Mouse (Mus musculus): ENCODE results near the gene Tbc1d12. TPM values are rescaled to one million over a fixed set of nuclear protein-coding genes. Genes with fewer than 3 reads are reported as not detected.

Tbc1d12 gene
- 0.90 and 1.1 TPM in 2 replicates for polyA plus RNA-seq (2015; fragmentation: Nextera tagmentation; extraction: Ambion mirVana)

- no peaks in the 10 kb centered on the region for H3K27me3 ChIP-seq (ENCODE audit: control insufficient read depth, insufficient read depth, low read depth, low read length)
- H3K36me3 ChIP-seq (ENCODE audit: control insufficient read depth, insufficient read depth): no peaks in the 10 kb centered on the region
- peak within 1 kb of the TSS; percentile 94 for H3K27ac ChIP-seq (ENCODE audit: low read length)
- H3K4me3 ChIP-seq (ENCODE audit: low read depth, low read length): peak within 1 kb of the TSS; percentile 94
- H3K9me3 ChIP-seq (replicated peaks; ENCODE audit: control insufficient read depth, low read length): no peaks in the 10 kb centered on the region
- WGBS (ENCODE audit: insufficient replicate concordance): under 1% methylated on average over 82 of the region's 101 CpGs
- peaks cover 15% of the 10 kb centered on the region for H3K4me1 ChIP-seq (ENCODE audit: control insufficient read depth, low read depth, low read length)
- peak within 1 kb of the TSS; percentile 94 for H3K4me2 ChIP-seq (ENCODE audit: low read depth, low read length)
- H3K9ac ChIP-seq (ENCODE audit: low read depth, low read length): peak within 1 kb of the TSS; percentile 93
- peak; percentile 94 for ATAC-seq (ENCODE audit: low read depth)
These were observed at the start of gene Tbc1d12 for GRCm38 (mm10) chr19:38836438-38837170. Gene Tbc1d12, plus strand, starts transcription at chr19:38836579.

- ATAC-seq (ENCODE audit: low read depth): no peak
- Histone ChIP-seq H3K36me3 (ENCODE audit: control insufficient read depth, insufficient read depth) (peaks cover 11% of the 10 kb centered on the region), H3K27ac (ENCODE audit: low read length) (no peak overlapping the region)
These were observed 48.6 kb upstream of the Tbc1d12 start for GRCm38 (mm10) chr19:38787756-38788155.

GRCm38 (mm10) chr19:38793563-38794045 is 42.8 kb upstream of the Tbc1d12 start:
- peaks cover 31% of the 10 kb centered on the region for H3K36me3 ChIP-seq (ENCODE audit: control insufficient read depth, insufficient read depth)
- WGBS (ENCODE audit: insufficient replicate concordance): 90% methylated on average over 7 of the region's 7 CpGs
- ATAC-seq (ENCODE audit: low read depth): no peak

More at GRCm38 (mm10) chr19:38787756-38788155, 48.6 kb upstream of the Tbc1d12 start:
- H3K4me1 ChIP-seq (ENCODE audit: control insufficient read depth, low read depth, low read length): no peaks in the 10 kb centered on the region
- H3K4me3 ChIP-seq (ENCODE audit: low read depth, low read length): no peak overlapping the region
- no peak overlapping the region for H3K4me2 ChIP-seq (ENCODE audit: low read depth, low read length)
- H3K9ac ChIP-seq (ENCODE audit: low read depth, low read length): no peak overlapping the region
- WGBS (ENCODE audit: insufficient replicate concordance): 81% methylated on average over 6 of the region's 6 CpGs
- H3K9me3 ChIP-seq (replicated peaks; ENCODE audit: control insufficient read depth, low read length): no peaks in the 10 kb centered on the region
- H3K27me3 ChIP-seq (ENCODE audit: control insufficient read depth, insufficient read depth, low read depth, low read length): no peaks in the 10 kb centered on the region

GRCm38 (mm10) chr19:38796546-38796945 is 39.8 kb upstream of the Tbc1d12 start:
- Histone ChIP-seq H3K27ac (ENCODE audit: low read length) (no peak overlapping the region), H3K9me3 (replicated peaks; ENCODE audit: control insufficient read depth, low read length) (no peaks in the 10 kb centered on the region), H3K27me3 (ENCODE audit: control insufficient read depth, insufficient read depth, low read depth, low read length) (no peaks in the 10 kb centered on the region), H3K4me1 (ENCODE audit: control insufficient read depth, low read depth, low read length) (no peaks in the 10 kb centered on the region), H3K4me3 (ENCODE audit: low read depth, low read length) (no peak overlapping the region), H3K4me2 (ENCODE audit: low read depth, low read length) (no peak overlapping the region), H3K9ac (ENCODE audit: low read depth, low read length) (no peak overlapping the region), H3K36me3 (ENCODE audit: control insufficient read depth, insufficient read depth) (peaks cover 27% of the 10 kb centered on the region)
- ATAC-seq (ENCODE audit: low read depth): no peak
- WGBS (ENCODE audit: insufficient replicate concordance): 83% methylated on average over 5 of the region's 5 CpGs

More at GRCm38 (mm10) chr19:38793563-38794045, 42.8 kb upstream of the Tbc1d12 start:
- no peaks in the 10 kb centered on the region for H3K4me1 ChIP-seq (ENCODE audit: control insufficient read depth, low read depth, low read length)
- no peaks in the 10 kb centered on the region for H3K27me3 ChIP-seq (ENCODE audit: control insufficient read depth, insufficient read depth, low read depth, low read length)
- no peak overlapping the region for H3K4me3 ChIP-seq (ENCODE audit: low read depth, low read length)
- no peak overlapping the region for H3K9ac ChIP-seq (ENCODE audit: low read depth, low read length)
- H3K9me3 ChIP-seq (replicated peaks; ENCODE audit: control insufficient read depth, low read length): no peaks in the 10 kb centered on the region
- no peak overlapping the region for H3K4me2 ChIP-seq (ENCODE audit: low read depth, low read length)
- H3K27ac ChIP-seq (ENCODE audit: low read length): no peak overlapping the region

- no peak for ATAC-seq (ENCODE audit: low read depth)
- Histone ChIP-seq H3K4me2 (ENCODE audit: low read depth, low read length) (no peak overlapping the region), H3K9ac (ENCODE audit: low read depth, low read length) (no peak overlapping the region), H3K4me3 (ENCODE audit: low read depth, low read length) (no peak overlapping the region), H3K27me3 (ENCODE audit: control insufficient read depth, insufficient read depth, low read depth, low read length) (no peaks in the 10 kb centered on the region), H3K4me1 (ENCODE audit: control insufficient read depth, low read depth, low read length) (no peaks in the 10 kb centered on the region), H3K36me3 (ENCODE audit: control insufficient read depth, insufficient read depth) (peaks cover 22% of the 10 kb centered on the region), H3K27ac (ENCODE audit: low read length) (no peak overlapping the region), H3K9me3 (replicated peaks; ENCODE audit: control insufficient read depth, low read length) (no peaks in the 10 kb centered on the region)
- WGBS (ENCODE audit: insufficient replicate concordance): 74% methylated on average over 1 of the region's 1 CpGs
These were observed 38.1 kb upstream of the Tbc1d12 start for GRCm38 (mm10) chr19:38798291-38798690.

GRCm38 (mm10) chr19:38798801-38799200 is 37.6 kb upstream of the Tbc1d12 start:
- H3K27ac ChIP-seq (ENCODE audit: low read length): no peak overlapping the region
- H3K36me3 ChIP-seq (ENCODE audit: control insufficient read depth, insufficient read depth): peaks cover 21% of the 10 kb centered on the region
- no peak for ATAC-seq (ENCODE audit: low read depth)
- H3K9me3 ChIP-seq (replicated peaks; ENCODE audit: control insufficient read depth, low read length): no peaks in the 10 kb centered on the region
- no peaks in the 10 kb centered on the region for H3K4me1 ChIP-seq (ENCODE audit: control insufficient read depth, low read depth, low read length)
- H3K27me3 ChIP-seq (ENCODE audit: control insufficient read depth, insufficient read depth, low read depth, low read length): no peaks in the 10 kb centered on the region
- no peak overlapping the region for H3K4me2 ChIP-seq (ENCODE audit: low read depth, low read length)
- H3K4me3 ChIP-seq (ENCODE audit: low read depth, low read length): no peak overlapping the region
- 84% methylated on average over 6 of the region's 6 CpGs for WGBS (ENCODE audit: insufficient replicate concordance)
- H3K9ac ChIP-seq (ENCODE audit: low read depth, low read length): no peak overlapping the region

GRCm38 (mm10) chr19:38818191-38818590 is 18.2 kb upstream of the Tbc1d12 start:
- Histone ChIP-seq H3K4me2 (ENCODE audit: low read depth, low read length) (peak overlapping the region; percentile 97), H3K4me1 (ENCODE audit: control insufficient read depth, low read depth, low read length) (peaks cover 25% of the 10 kb centered on the region), H3K9me3 (replicated peaks; ENCODE audit: control insufficient read depth, low read length) (no peaks in the 10 kb centered on the region), H3K27ac (ENCODE audit: low read length) (no peak overlapping the region), H3K27me3 (ENCODE audit: control insufficient read depth, insufficient read depth, low read depth, low read length) (no peaks in the 10 kb centered on the region), H3K4me3 (ENCODE audit: low read depth, low read length) (peak overlapping the region; percentile 84), H3K36me3 (ENCODE audit: control insufficient read depth, insufficient read depth) (peaks cover 14% of the 10 kb centered on the region), H3K9ac (ENCODE audit: low read depth, low read length) (peak overlapping the region; percentile 77)
- ATAC-seq (ENCODE audit: low read depth): no peak
- 17% methylated on average over 8 of the region's 8 CpGs for WGBS (ENCODE audit: insufficient replicate concordance)

- Histone ChIP-seq H3K4me1 (ENCODE audit: control insufficient read depth, low read depth, low read length) (peaks cover 25% of the 10 kb centered on the region), H3K27ac (ENCODE audit: low read length) (peak within 1 kb of the TSS; percentile 90)
These were observed 17.5 kb upstream of the Tbc1d12 start, which contains the start of gene Noc3l for GRCm38 (mm10) chr19:38818766-38819426. Gene Noc3l, minus strand, starts transcription at chr19:38819237.

GRCm38 (mm10) chr19:38819427-38819802 is 17.0 kb upstream of the Tbc1d12 start:
- Histone ChIP-seq H3K4me1 (ENCODE audit: control insufficient read depth, low read depth, low read length) (peaks cover 25% of the 10 kb centered on the region), H3K4me3 (ENCODE audit: low read depth, low read length) (peak overlapping the region; percentile 84), H3K36me3 (ENCODE audit: control insufficient read depth, insufficient read depth) (peaks cover 7% of the 10 kb centered on the region), H3K9me3 (replicated peaks; ENCODE audit: control insufficient read depth, low read length) (no peaks in the 10 kb centered on the region), H3K27ac (ENCODE audit: low read length) (peak overlapping the region; percentile 90), H3K9ac (ENCODE audit: low read depth, low read length) (peak overlapping the region; percentile 77), H3K27me3 (ENCODE audit: control insufficient read depth, insufficient read depth, low read depth, low read length) (no peaks in the 10 kb centered on the region), H3K4me2 (ENCODE audit: low read depth, low read length) (peak overlapping the region; percentile 97)
- WGBS (ENCODE audit: insufficient replicate concordance): 5% methylated on average over 16 of the region's 16 CpGs
- peak; percentile 51 for ATAC-seq (ENCODE audit: low read depth)

More at GRCm38 (mm10) chr19:38818766-38819426, 17.5 kb upstream of the Tbc1d12 start, which contains the start of gene Noc3l:
- Histone ChIP-seq H3K36me3 (ENCODE audit: control insufficient read depth, insufficient read depth) (peaks cover 12% of the 10 kb centered on the region), H3K4me2 (ENCODE audit: low read depth, low read length) (peak within 1 kb of the TSS; percentile 97), H3K9me3 (replicated peaks; ENCODE audit: control insufficient read depth, low read length) (no peaks in the 10 kb centered on the region), H3K27me3 (ENCODE audit: control insufficient read depth, insufficient read depth, low read depth, low read length) (no peaks in the 10 kb centered on the region), H3K9ac (ENCODE audit: low read depth, low read length) (peak within 1 kb of the TSS; percentile 77), H3K4me3 (ENCODE audit: low read depth, low read length) (peak within 1 kb of the TSS; percentile 84)
- WGBS (ENCODE audit: insufficient replicate concordance): under 1% methylated on average over 38 of the region's 38 CpGs
- peak; percentile 83 for ATAC-seq (ENCODE audit: low read depth)
